Mouse (Mus musculus): ENCODE results near the gene Parp3.
A peak's percentile ranks its signal among the peaks of the same experiment; 100 is the strongest.

Gene Parp3

GRCm38 (mm10) chr9:106428719-106429220 lies 48.0 kb downstream of the Parp3 start:
- DNase-seq (ENCODE audit: low read depth, low spot score) = no peak

- DNase-seq (ENCODE audit: low read depth, low spot score) = peak; percentile 97
Measured at GRCm38 (mm10) chr9:106421865-106422160, 54.9 kb downstream of the Parp3 start.

GRCm38 (mm10) chr9:106421033-106421864 lies 55.5 kb downstream of the Parp3 start:
- no peak for DNase-seq (ENCODE audit: low read depth, low spot score)

GRCm38 (mm10) chr9:106420608-106421007 lies 56.1 kb downstream of the Parp3 start:
- no peak for DNase-seq (ENCODE audit: low read depth, low spot score)

Measured in forelimb bud, embryonic 11.5 days (tissue).